Mouse (Mus musculus) liver, adult 2 months (tissue): Measurements from ENCODE around the gene Lpar3. TPM values are rescaled to one million over a fixed set of nuclear protein-coding genes. Genes with fewer than 3 reads are reported as not detected.

Experiments
- DNase-seq: peaks from one replicate; pipeline ENCODE4 v3.0.0-alpha.2; 2011; ENCODE audit warnings: low read depth, low spot score; ENCODE audit errors: extremely low read depth
- H3K27ac ChIP-seq: fragments of 200-500 bp; replicated peaks from 2 replicates; pipeline ENCODE4 v1.5.1; 2012; ENCODE audit warnings: low read depth, mild to moderate bottlenecking, control low read depth, inconsistent platforms, low read length; ENCODE audit not compliant: insufficient read depth
- H3K27me3 ChIP-seq: fragments of 200-500 bp; 2 replicates; pipeline ENCODE4 v1.6.1; 2012; ENCODE audit warnings: mild to moderate bottlenecking, moderate library complexity, low read length, inconsistent platforms; ENCODE audit not compliant: control insufficient read depth, insufficient read depth
- H3K36me3 ChIP-seq: fragments of 200-500 bp; 2 replicates; pipeline ENCODE4 v1.6.1; 2012; ENCODE audit warnings: low read length, inconsistent platforms; ENCODE audit not compliant: control insufficient read depth, insufficient read depth
- H3K4me1 ChIP-seq: fragments of 200-500 bp; 2 replicates; pipeline ENCODE4 v1.6.1; 2011; ENCODE audit warnings: low read length; ENCODE audit not compliant: control insufficient read depth, insufficient read depth
- H3K4me3 ChIP-seq: fragments of 200-500 bp; 2 replicates; pipeline ENCODE4 v1.5.1; 2011; ENCODE audit warnings: low read depth, mild to moderate bottlenecking, control low read depth, low read length, moderate library complexity; ENCODE audit not compliant: insufficient read depth
- H3K79me2 ChIP-seq: fragments of 200-500 bp; 2 replicates; pipeline ENCODE4 v1.6.1; 2012; ENCODE audit warnings: inconsistent platforms, mild to moderate bottlenecking, low read length, moderate library complexity; ENCODE audit not compliant: control insufficient read depth, insufficient read depth
- H3K9ac ChIP-seq: fragments of 200-500 bp; 2 replicates; pipeline ENCODE4 v1.6.1; 2012; ENCODE audit warnings: low read depth, mild to moderate bottlenecking, control low read depth, inconsistent platforms, low read length
- CTCF ChIP-seq: fragments of 200-500 bp; IDR thresholded peaks from 2 replicates; pipeline ENCODE4 v1.5.1; 2011; ENCODE audit warnings: low read depth, low read length, control low read depth
- POLR2A ChIP-seq: fragments of 200-500 bp; IDR thresholded peaks from 2 replicates; pipeline ENCODE4 v1.6.1; 2011; ENCODE audit warnings: low read length, control low read depth; ENCODE audit not compliant: insufficient read depth; ENCODE audit errors: extremely low read depth
- WGBS: fragments of 180-500 bp; shearing (Covaris S2); methylation state at CpG from one replicate; pipeline ENCODE4 v1.1.7; 2018; 5-methylcytosine and 5-hydroxymethylcytosine counted together
- polyA plus RNA-seq: library from polyadenylated mRNA; depleted of rRNA; stranded (reverse); fragments of >200 nt; gene quantifications from 2 replicates; pipeline ENCODE4 v1.2.3, GENCODE M21; 2012; rRNA removed
- total RNA-seq: library from RNA; depleted of rRNA; stranded (reverse); fragments of >200 nt; gene quantifications from 2 replicates; pipeline ENCODE4 v1.2.3, GENCODE M21; 2014; rRNA removed

Gene Lpar3
- total and polyA plus RNA-seq, 2 experiments, result 0.05 to 0.09 TPM

DNA sequence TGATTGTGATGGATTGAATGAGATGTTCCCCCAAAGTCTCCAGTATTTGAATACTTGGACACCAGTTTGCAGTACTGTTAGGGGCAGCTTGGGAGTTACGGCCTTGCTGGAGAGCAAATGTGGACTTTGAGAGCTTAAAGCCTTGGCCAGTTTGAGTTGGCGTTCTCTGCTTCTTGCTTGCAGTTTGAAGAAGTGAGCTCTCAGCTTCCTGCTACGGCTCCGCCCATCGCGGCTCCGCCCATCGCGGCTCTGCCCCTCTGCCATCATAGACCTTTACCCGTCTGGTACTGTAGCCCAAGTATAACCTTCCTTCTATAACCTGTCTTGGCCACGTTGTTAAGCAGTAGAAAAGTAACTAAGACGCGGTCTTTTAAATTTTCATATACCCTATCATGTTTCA lies 108.0 kb downstream of the Lpar3 start:
- WGBS, result 10% methylated on average over 13 of the region's 13 CpGs
- DNase-seq, result peak; percentile 39
- Histone ChIP-seq H3K27ac (no peak overlapping the region), H3K4me1 (peaks cover 3% of the 10 kb centered on the region), H3K9ac (no peak overlapping the region), H3K4me3 (no peak overlapping the region), H3K27me3 (0 out of 2 replicates have a peak, but pooled peaks cover 2% of the 10 kb centered on the region), H3K36me3 (no peaks in the 10 kb centered on the region), H3K79me2 (no peaks in the 10 kb centered on the region)
- TF ChIP-seq CTCF, result no peak
- TF ChIP-seq POLR2A, result no peak

DNA sequence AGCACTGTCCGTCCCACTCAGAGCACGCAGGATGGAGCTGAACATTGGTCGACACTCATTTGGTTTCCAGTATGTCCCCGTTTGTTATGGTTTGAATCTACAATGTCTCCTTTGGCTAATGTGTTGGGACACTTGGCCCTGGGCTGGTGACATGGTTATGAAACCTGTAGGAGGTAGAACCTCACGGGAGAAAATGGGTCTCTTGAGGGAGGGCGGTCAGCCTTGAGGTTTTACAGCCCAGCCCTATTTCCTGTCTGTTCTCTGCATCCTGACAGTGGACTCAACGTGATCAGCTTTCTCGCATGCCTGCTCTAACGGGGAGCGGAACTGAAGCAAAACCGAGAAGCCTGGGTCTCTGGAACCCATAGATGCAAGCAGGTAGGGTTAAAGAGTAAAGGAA lies 111.1 kb downstream of the Lpar3 start:
- H3K27me3 ChIP-seq, result 0 out of 2 replicates have a peak, but pooled peaks cover 2% of the 10 kb centered on the region
- no peak overlapping the region for H3K4me3 ChIP-seq
- 80% methylated on average over 11 of the region's 11 CpGs for WGBS
- no peaks in the 10 kb centered on the region for H3K79me2 ChIP-seq
- H3K36me3 ChIP-seq, result no peaks in the 10 kb centered on the region
- no peak for TF ChIP-seq POLR2A
- no peak for TF ChIP-seq CTCF
- no peak overlapping the region for H3K27ac ChIP-seq
- no peak for DNase-seq
- H3K4me1 ChIP-seq, result peaks cover 3% of the 10 kb centered on the region
- no peak overlapping the region for H3K9ac ChIP-seq

DNA sequence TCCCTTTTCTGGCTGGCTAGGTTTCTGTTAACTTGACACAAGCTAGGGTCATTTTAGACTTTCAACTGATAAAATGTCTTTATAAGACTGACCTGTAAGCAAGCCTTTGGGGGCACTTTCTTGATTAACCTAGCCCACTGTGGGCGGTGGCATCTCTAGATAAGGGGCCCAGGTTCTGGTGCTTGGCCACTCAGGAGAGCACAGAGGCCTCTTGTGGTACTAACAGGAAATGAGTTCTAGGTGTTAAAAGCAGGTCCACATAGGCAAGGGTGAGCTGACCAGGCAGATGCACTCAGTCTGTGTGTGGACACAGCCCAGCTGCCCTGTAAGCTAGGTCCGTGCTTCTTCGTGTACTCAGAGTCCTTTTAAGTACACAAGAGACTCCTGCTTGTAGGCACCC lies 112.5 kb downstream of the Lpar3 start:
- no peaks in the 10 kb centered on the region for H3K79me2 ChIP-seq
- no peak overlapping the region for H3K27ac ChIP-seq
- no peaks in the 10 kb centered on the region for H3K36me3 ChIP-seq
- H3K4me3 ChIP-seq, result no peak overlapping the region
- WGBS, result 72% methylated on average over 3 of the region's 3 CpGs
- no peak overlapping the region for H3K9ac ChIP-seq
- H3K4me1 ChIP-seq, result no peaks in the 10 kb centered on the region; the same call in 1 of the 2 replicates
- no peak for DNase-seq
- TF ChIP-seq POLR2A (no peak), CTCF (no peak)
- no peaks in the 10 kb centered on the region for H3K27me3 ChIP-seq

DNA sequence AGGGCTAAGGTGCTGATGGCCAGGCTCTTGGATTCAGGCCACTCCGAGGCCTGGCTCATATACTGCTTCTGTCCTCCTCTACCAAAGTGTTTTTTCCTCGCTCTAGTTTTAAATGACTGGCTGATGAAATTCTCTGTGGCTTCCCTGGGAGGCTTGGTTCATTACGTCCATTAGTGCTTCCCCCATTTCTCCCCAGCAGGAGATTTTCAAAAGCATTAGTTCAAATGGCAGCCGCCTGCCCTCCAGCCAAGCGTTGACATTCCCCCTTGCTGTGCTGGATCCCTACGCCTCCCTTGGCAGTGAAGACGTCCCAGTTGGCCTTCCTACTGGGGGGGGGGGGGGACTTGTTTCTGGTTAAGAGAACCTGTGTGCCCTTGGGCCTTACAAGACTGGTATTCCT lies 113.3 kb downstream of the Lpar3 start:
- Histone ChIP-seq H3K4me3 (no peak overlapping the region), H3K27me3 (no peaks in the 10 kb centered on the region), H3K27ac (no peak overlapping the region), H3K4me1 (no peaks in the 10 kb centered on the region), H3K79me2 (no peaks in the 10 kb centered on the region), H3K36me3 (no peaks in the 10 kb centered on the region), H3K9ac (no peak overlapping the region)
- no peak for DNase-seq
- TF ChIP-seq POLR2A, result no peak
- no peak for TF ChIP-seq CTCF
- WGBS, result 87% methylated on average over 7 of the region's 7 CpGs

Other genes starting within 250 kb of the Lpar3 start
- gene Syde2, start 233.1 kb upstream of the Lpar3 start, total RNA-seq, result 5.4 and 7.9 TPM in 2 replicates
- gene Syde2, start 233.1 kb upstream of the Lpar3 start, polyA plus RNA-seq, result 1.3 and 1.7 TPM in 2 replicates
- gene Wdr63, start 112.8 kb upstream of the Lpar3 start, total RNA-seq, result 0.07 and 0.18 TPM in 2 replicates
- 0.09 and 0.17 TPM in 2 replicates for gene Wdr63, start 112.8 kb upstream of the Lpar3 start, polyA plus RNA-seq
- not detected in 2 replicates for gene Mcoln3, start 103.5 kb upstream of the Lpar3 start, total RNA-seq
- gene Mcoln3, start 103.5 kb upstream of the Lpar3 start, polyA plus RNA-seq, result not detected in 2 replicates
- gene Mcoln2, start 71.1 kb upstream of the Lpar3 start, total RNA-seq, result 0.34 and 0.55 TPM in 2 replicates
- gene Mcoln2, start 71.1 kb upstream of the Lpar3 start, polyA plus RNA-seq, result 0.04 and 0.15 TPM in 2 replicates
- 6.2 and 6.4 TPM in 2 replicates for gene Ssx2ip, start 183.7 kb downstream of the Lpar3 start, total RNA-seq
- 1.7 and 2.4 TPM in 2 replicates for gene Ssx2ip, start 183.7 kb downstream of the Lpar3 start, polyA plus RNA-seq
- gene Ctbs, start 228.8 kb downstream of the Lpar3 start, total RNA-seq, result 19.5 and 20.0 TPM in 2 replicates
- gene Ctbs, start 228.8 kb downstream of the Lpar3 start, polyA plus RNA-seq, result 2.2 and 2.5 TPM in 2 replicates